Mouse (Mus musculus): ENCODE data around the gene Negr1.

GRCm38 (mm10) chr3:156632942-156633341 is 71.3 kb downstream of the Negr1 start:
- no peak for TF ChIP-seq CTCF (IDR thresholded peaks at IDR 0.05; ENCODE audit: control insufficient read depth, insufficient read depth, insufficient read length)
- no peak for TF ChIP-seq USF1 (IDR thresholded peaks at IDR 0.05; ENCODE audit: low read depth)
- no peak for TF ChIP-seq MAX (IDR thresholded peaks at IDR 0.05)
